Mouse (Mus musculus) gastrocnemius, postnatal 14 days (tissue): ENCODE measurements at regions not wholly inside any gene's neighbourhood (a gene's known extent, or its start where the extent isn't known, plus 50 kb on each side); places are given as distances from the start of the nearest gene placed in this dataset.
A peak's percentile ranks its signal among the peaks of the same experiment; 100 is the strongest.

Experiments
- DNase-seq: peaks from one replicate; pipeline ENCODE4 v3.0.0; 2021; ENCODE audit warnings: mixed read lengths
- intact Hi-C: fragments of 180-260 bp; cut with DNase I; formaldehyde crosslinking; loops from one replicate; pipeline ENCODE4 v1.15.1; 2025; ENCODE audit warnings: low total_unique reads

- peak; percentile 20 for DNase-seq
- intact Hi-C loops, result loop anchor here (10.0 kb wide), 2 partner anchors 228 to 338 kb away; no protein-coding TSS in a partner anchor
Observed at GRCm38 (mm10) chr19:21036507-21037425, 82.8 kb upstream of the Tmc1 start.

DNA sequence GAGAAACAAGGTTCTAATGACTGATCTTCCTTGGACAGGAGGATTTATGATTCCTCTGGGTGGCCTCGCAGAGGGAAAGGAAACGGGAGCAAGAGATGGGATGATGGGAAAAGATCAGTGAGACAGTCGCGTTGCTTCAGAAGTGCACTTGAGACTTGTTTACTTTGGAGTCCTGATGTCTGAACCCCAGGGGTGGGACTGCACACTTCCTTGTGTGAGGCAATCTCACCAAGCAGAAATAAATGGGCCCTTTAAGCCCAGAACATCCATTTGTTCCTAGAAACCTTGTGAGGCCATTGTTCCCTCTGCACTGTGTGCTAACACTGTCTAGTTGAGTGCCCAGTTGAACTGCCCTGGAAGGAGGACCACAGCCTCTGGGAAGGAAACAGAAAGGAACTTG is 81.5 kb upstream of the Tmc1 start:
- no peak for DNase-seq
- intact Hi-C loops, result loop anchor here (10.0 kb wide), 2 partner anchors 229 to 339 kb away; no protein-coding TSS in a partner anchor

GRCm38 (mm10) chr19:21033991-21034390 is 80.0 kb upstream of the Tmc1 start:
- intact Hi-C loops, result loop anchor here (10.0 kb wide), 2 partner anchors 231 to 341 kb away; no protein-coding TSS in a partner anchor
- no peak for DNase-seq

DNA sequence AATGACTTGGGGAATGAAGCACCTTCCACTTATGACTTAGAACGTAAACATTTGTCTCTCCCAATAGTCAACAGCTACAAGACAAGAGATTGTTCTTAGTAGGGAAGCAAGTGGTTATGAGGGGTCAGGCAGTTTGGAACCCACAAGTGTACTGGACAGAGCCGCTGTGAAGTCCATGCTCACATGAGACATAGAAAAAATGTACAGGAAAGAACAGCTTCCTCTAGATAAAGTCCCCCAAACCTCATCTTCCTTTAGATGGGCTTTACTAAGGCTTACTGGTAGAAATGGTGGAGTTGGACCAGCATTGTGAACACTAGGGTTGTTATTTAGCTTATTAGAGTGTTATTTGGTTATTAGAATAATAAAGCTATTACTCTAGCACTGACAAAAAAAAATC is 78.6 kb upstream of the Tmc1 start:
- intact Hi-C loops, result loop anchor here (10.0 kb wide), 2 partner anchors 232 to 342 kb away; no protein-coding TSS in a partner anchor
- no peak for DNase-seq

- no peak for DNase-seq
- intact Hi-C loops, result loop anchor here (10.0 kb wide), 2 partner anchors 233 to 343 kb away; no protein-coding TSS in a partner anchor
Observed at GRCm38 (mm10) chr19:21031768-21032308, 77.8 kb upstream of the Tmc1 start.

GRCm38 (mm10) chr19:21030971-21031370 is 77.0 kb upstream of the Tmc1 start:
- no peak for DNase-seq
- intact Hi-C loops, result loop anchor here (10.0 kb wide), 2 partner anchors 234 to 344 kb away; no protein-coding TSS in a partner anchor

GRCm38 (mm10) chr19:21028981-21029380 is 75.0 kb upstream of the Tmc1 start:
- intact Hi-C loops, result no loop called here
- no peak for DNase-seq

DNA sequence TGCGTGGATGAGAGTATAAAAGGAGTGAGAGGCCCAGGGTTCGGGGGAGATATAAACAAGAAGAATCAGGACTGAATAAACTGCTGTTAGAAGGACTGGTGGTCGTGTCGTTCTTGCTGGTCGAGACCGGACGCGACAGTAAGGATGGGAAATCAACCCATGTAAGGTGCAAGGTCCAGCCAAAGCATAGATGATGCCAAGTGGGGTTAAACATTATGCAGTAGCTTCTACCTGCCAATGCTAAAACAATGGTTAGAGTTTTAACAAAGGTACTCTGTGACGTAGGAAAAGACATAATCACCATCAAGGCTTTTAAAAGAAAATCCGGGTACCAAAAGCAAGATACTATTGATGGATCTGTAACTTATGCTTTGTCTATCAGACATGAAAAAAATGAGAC is 58.4 kb upstream of the Tmc1 start:
- intact Hi-C loops, result no loop called here
- no peak for DNase-seq

DNA sequence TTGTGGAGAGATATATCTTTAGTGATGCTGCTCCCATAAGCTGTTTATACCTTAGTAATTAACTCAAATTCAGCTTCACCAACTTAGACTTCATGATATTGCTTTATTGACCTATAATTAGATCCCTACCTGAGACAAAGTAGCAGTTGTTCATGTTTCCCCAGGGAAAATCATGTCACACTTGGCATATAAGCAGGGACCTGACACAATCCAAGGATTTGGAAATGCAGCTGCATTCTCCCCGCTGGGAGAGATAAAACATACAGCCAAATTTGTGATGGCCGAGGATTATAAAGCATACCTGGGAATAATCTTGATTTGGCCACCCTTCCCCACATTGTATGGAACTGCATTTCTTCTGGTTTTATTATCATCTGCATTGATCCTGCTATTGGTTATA is 55.6 kb upstream of the Tmc1 start:
- DNase-seq, result no peak
- intact Hi-C loops, result no loop called here

DNA sequence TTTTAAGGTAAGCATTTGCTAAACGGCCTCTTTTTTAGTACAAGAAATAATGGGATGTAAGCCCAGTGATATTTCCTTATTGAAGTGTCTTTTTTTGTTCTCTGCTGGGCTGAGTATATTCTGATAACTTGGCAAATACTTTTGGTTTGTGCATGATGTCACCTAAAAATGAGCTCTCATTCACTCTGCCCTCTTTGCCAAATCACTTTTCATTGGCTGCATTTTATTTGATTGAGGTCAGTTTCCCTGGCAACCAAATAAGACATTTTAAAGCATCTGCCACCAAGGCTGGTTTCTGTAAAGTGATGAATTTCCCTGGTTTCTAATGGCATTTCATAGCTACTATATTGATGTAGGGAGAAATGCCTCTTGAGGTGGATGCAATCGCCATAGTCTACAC is 50.4 kb upstream of the Tmc1 start:
- intact Hi-C loops, result no loop called here
- DNase-seq, result no peak
